Mouse (Mus musculus) forelimb bud, embryonic 11.5 days (tissue): Measurements from ENCODE around the gene Hmgcs1.
A peak's percentile ranks its signal among the peaks of the same experiment; 100 is the strongest.
"Not testable (repeated sequence)": the region's sequence is repeated elsewhere in the genome, so short reads cannot be mapped to it uniquely, and the experiment has no call there.

ENCODE experiments used
- DNase-seq: peaks from one replicate; pipeline ENCODE4 v3.0.0-alpha.2; 2012; ENCODE audit warnings: low read depth, low spot score

Hmgcs1 gene

GRCm38 (mm10) chr13:119690039-119690728 lies at the start of gene Hmgcs1:
Gene Hmgcs1, plus strand, starts transcription at chr13:119690379.
- peak; percentile 100 for DNase-seq

DNA sequence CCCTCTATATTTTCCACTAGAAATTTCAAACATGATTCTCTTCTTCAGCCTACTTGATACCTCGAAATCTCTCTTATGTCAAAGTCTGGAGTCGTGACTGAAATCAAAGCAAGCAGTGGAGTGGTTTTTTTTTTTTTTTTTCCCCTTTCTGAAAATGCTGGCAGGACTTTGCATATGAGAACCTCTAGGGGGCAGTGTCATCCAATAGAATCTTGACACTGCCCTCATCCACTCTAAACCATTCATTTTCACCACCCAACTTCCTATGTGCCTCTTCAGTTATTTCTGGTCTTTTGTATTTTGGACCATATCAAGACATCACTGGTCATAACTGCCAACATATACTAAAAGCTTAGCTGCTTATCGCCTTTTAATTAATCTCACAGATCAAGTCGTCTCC lies 49.7 kb upstream of the Hmgcs1 start:
- DNase-seq = peak; percentile 56

GRCm38 (mm10) chr13:119641145-119641544 lies 49.0 kb upstream of the Hmgcs1 start:
- DNase-seq = no peak

DNA sequence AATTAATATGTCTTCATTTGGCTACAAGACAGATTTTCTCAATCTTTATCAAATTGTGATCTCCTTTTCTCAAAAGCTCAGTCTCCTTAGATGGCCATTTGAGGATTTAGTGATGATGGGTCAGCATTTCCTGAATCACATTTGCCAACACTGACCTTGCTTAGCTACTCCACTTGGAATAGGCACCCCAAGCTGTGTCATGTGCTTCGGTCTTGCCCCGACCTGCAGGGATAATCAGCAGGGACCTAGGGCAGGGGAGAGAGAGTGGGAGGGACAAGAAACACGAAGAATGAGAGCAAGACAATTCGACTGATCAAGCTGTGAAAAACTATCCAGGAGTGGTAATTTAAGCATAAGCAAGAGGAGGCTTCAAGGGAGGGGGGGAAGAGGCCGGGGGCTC lies 45.4 kb upstream of the Hmgcs1 start:
- no peak for DNase-seq

- DNase-seq = no peak
Observed at GRCm38 (mm10) chr13:119646511-119646910, 43.7 kb upstream of the Hmgcs1 start.

- DNase-seq = no peak
Observed at GRCm38 (mm10) chr13:119648891-119649698, 41.1 kb upstream of the Hmgcs1 start.

DNA sequence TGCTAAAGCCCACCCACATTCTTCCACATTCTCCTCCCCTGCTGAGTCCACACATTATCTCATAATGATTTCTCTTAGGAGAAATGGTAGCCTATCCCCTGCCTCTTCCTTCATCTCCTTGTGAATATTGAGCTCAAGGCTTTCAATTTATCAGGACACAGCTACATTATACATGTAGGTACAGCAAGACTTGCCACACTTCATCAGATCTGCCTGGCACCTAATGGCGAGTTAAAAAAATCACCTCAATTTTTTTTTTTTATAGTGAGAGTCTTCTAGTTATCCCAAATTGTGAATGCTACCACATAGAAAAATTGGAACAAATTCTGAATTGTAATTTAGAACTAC lies 40.5 kb upstream of the Hmgcs1 start:
- no peak for DNase-seq

GRCm38 (mm10) chr13:119654734-119655133 lies 35.4 kb upstream of the Hmgcs1 start:
- no peak for DNase-seq

- no peak for DNase-seq
Observed at GRCm38 (mm10) chr13:119656246-119656645, 33.9 kb upstream of the Hmgcs1 start.

GRCm38 (mm10) chr13:119656846-119657416 lies 33.2 kb upstream of the Hmgcs1 start:
- DNase-seq = peak; percentile 17

- not testable (repeated sequence) for DNase-seq
Observed at GRCm38 (mm10) chr13:119661420-119661819, 28.8 kb upstream of the Hmgcs1 start.

DNA sequence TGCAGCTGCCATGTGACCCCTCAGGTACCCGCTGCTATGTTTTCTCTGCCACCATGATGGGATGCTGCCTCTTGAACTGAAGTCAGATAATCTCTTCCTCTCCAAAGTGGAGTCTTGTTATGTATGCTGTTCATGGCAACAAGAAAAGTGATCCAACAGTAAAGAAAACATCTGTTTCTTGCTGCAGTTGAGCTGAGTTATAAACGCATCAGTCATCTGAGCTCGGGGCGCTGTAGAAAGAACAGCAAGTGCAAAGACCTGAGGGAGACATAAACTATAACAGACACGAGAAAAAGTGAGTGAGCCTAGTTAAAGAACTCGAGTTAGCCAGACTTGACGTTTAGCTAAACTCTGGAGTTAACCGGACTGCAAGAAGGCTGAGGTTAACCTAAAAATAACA lies 11.4 kb upstream of the Hmgcs1 start:
- DNase-seq = no peak

- DNase-seq = no peak
Observed at GRCm38 (mm10) chr13:119679721-119680120, 10.5 kb upstream of the Hmgcs1 start.

GRCm38 (mm10) chr13:119681161-119681560 lies 9.0 kb upstream of the Hmgcs1 start:
- DNase-seq = no peak

- DNase-seq = peak; percentile 20
Observed at GRCm38 (mm10) chr13:119684416-119685177, 5.6 kb upstream of the Hmgcs1 start.

DNA sequence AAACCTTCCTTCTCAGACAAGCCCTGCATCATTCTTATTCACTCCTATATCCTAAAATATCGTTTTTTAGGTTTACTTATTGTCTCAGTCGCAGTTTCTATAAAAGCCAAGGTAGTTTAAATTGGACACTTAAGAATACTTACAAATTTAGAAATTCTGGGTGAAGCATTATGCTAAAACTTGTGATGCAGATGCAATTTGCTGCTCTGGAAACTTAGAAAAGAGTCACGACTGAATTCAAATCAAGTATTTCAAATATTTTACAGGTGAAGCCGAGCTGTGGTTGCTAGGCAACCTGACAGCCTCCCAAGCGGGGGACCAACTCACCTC lies 505 bp upstream of the Hmgcs1 start:
- no peak for DNase-seq

DNA sequence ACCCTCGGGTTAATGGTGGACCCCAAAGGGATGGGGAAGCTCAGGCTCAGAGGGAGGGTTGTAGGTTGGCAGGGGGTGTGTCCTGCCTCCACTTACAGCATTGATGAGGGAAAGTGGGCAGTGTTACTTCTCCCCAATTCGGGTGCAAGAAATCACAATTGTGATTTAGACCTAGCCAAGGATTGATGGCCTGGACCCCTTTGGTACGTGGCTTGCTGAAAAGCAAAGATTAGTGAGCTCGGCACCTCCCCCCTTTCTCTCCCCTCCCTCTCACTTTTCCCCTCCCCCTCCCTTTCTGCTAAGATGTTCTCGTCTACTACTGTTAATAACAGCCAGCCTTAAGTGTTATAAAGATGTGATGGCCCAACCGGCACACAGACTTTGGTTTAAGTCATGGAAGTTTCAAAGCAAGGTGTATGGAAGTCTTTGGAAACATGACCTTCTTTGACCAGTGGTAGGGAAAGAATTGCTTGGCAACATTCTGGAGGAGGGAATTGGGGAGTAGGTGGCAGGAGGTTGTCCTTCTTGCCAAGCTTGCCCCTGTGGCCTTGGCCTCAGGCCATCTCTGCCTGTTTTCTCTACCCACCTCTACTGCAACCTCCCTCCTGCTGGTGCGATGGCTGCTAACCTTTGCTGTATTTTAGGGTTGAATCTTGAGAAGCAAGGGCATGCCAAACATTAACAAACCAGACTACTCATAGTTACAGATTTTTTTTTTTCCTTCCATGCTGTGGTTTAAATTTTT lies 869 bp downstream of the Hmgcs1 start:
- DNase-seq = no peak

GRCm38 (mm10) chr13:119691958-119692357 lies 1.8 kb downstream of the Hmgcs1 start:
- not testable (repeated sequence) for DNase-seq

DNA sequence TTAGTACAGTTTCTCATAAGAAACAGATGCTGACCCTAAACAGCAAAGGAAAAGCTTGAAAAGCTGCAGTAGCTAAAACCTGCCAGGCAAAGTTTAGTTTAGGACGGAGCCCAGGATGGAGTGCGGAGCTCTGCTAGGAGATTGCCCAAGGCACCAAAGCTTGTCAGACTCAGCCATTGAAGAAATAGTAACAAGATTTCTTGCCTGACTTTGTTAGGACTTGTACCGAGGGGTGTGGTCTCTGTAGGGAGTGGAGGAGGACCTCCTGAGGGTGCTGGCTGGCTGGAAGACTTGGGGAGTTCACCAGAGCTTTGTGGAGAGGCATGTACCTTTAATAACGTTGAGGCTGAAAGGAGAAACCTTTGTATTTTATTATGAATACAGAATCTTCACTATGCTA lies 5.5 kb downstream of the Hmgcs1 start:
- DNase-seq = no peak

DNA sequence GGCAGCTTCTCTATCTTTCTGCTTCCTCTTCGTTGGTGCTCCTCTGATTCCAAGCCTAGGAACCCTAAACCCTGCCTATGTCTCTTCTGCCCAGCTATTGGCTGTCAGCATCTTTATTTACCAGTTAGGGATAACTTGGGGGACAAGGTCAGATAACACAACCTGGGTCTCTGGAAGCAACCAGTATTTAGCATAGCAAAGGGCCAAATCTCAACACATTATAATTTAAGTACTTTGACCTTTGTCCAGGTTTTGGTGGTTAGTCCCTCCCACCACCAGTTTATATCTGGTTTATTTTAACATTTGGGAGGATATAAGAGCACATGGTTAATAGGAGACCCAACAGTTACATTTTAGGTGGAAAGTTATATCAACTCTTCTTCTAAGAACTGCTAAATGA lies 6.3 kb downstream of the Hmgcs1 start:
- DNase-seq = no peak

GRCm38 (mm10) chr13:119698436-119698835 lies 8.3 kb downstream of the Hmgcs1 start:
- no peak for DNase-seq
